Mouse (Mus musculus) embryonic facial prominence, embryonic 10.5 days (tissue): ENCODE measurements around the gene Lrrc32. TPM values are rescaled to one million over a fixed set of nuclear protein-coding genes. Genes with fewer than 3 reads are reported as not detected.

ENCODE experiments used
- DNase-seq: peaks from one replicate; pipeline ENCODE4 v3.0.0-alpha.2; 2017; ENCODE audit warnings: low spot score
- H3K27ac ChIP-seq: fragments of 300-500 bp; sonication (generic); replicated peaks from 2 replicates; pipeline ENCODE4 v1.5.1; 2016; ENCODE audit warnings: mild to moderate bottlenecking
- H3K27me3 ChIP-seq: fragments of 300-500 bp; sonication (generic); replicated peaks from 2 replicates; pipeline ENCODE4 v1.6.1; 2016; ENCODE audit warnings: low read depth, mild to moderate bottlenecking; ENCODE audit not compliant: poor library complexity, severe bottlenecking
- H3K36me3 ChIP-seq: fragments of 300-500 bp; sonication (generic); replicated peaks from 2 replicates; pipeline ENCODE4 v1.6.1; 2016; ENCODE audit warnings: mild to moderate bottlenecking, moderate library complexity
- H3K4me1 ChIP-seq: fragments of 300-500 bp; sonication (generic); 2 replicates; pipeline ENCODE4 v1.6.1; 2016
- H3K4me3 ChIP-seq: fragments of 300-500 bp; sonication (generic); 2 replicates; pipeline ENCODE4 v1.5.1; 2016; ENCODE audit warnings: mild to moderate bottlenecking, moderate library complexity
- H3K9me3 ChIP-seq: fragments of 300-500 bp; sonication (generic); 2 replicates; pipeline ENCODE4 v1.6.1; 2016; ENCODE audit warnings: mild to moderate bottlenecking
- WGBS: fragments of 180-500 bp; shearing (Covaris S2); methylation state at CpG from one replicate; pipeline ENCODE4 v1.1.7; 2016; 5-methylcytosine and 5-hydroxymethylcytosine counted together
- polyA plus RNA-seq: library from polyadenylated mRNA; unstranded; fragments of >200 nt; fragmentation: Nextera tagmentation; extraction: Ambion mirVana; gene quantifications from 2 replicates; pipeline ENCODE4 v1.2.1, GENCODE M21; 2016

The Lrrc32 gene
- polyA plus RNA-seq, 1 experiment from 2014 or later = 3.7 TPM

- no peak for DNase-seq
- no peak overlapping the region for H3K27ac ChIP-seq
- H3K9me3 ChIP-seq = no peaks in the 10 kb centered on the region
- no peaks in the 10 kb centered on the region for H3K36me3 ChIP-seq
- peaks cover 35% of the 10 kb centered on the region for H3K4me1 ChIP-seq
- H3K4me3 ChIP-seq = no peak overlapping the region
- 86% methylated on average over 3 of the region's 3 CpGs for WGBS
- no peaks in the 10 kb centered on the region for H3K27me3 ChIP-seq
Observed at GRCm38 (mm10) chr7:98544556-98544955, 55.5 kb downstream of the Lrrc32 start.

- H3K9me3 ChIP-seq = no peaks in the 10 kb centered on the region
- H3K27me3 ChIP-seq = no peaks in the 10 kb centered on the region
- H3K4me3 ChIP-seq = no peak overlapping the region
- WGBS = 44% methylated on average over 3 of the region's 3 CpGs
- no peaks in the 10 kb centered on the region for H3K36me3 ChIP-seq
- no peak overlapping the region for H3K27ac ChIP-seq
- H3K4me1 ChIP-seq = peaks cover 22% of the 10 kb centered on the region
- DNase-seq = no peak
Observed at GRCm38 (mm10) chr7:98548839-98549238, 59.8 kb downstream of the Lrrc32 start.

GRCm38 (mm10) chr7:98550596-98550995, 61.5 kb downstream of the Lrrc32 start:
- no peak for DNase-seq
- Histone ChIP-seq H3K36me3 (no peaks in the 10 kb centered on the region), H3K9me3 (no peaks in the 10 kb centered on the region), H3K4me3 (no peak overlapping the region), H3K27me3 (no peaks in the 10 kb centered on the region), H3K4me1 (peaks cover 13% of the 10 kb centered on the region), H3K27ac (no peak overlapping the region)
- 51% methylated on average over 2 of the region's 2 CpGs for WGBS

DNA sequence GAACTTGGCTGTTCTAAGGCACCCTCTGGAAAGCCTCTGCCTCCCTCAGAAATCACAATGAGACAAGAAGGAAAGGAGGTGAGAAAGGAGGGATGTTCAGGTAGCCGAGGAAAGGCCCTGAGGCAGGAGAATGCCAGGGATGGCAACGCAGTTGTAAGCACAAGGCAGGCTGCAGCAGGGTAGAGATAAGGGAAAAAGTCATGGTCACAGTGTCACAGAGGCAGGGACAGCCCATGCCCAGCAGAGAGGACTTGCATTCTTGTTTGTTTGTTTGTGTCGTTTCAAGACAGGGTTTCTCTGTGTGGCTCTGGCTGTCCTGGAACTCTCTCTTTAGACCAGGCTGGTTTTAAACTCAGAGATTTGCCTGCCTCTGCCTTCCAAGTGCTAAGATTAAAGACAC, 62.0 kb downstream of the Lrrc32 start:
- Histone ChIP-seq H3K27me3 (no peaks in the 10 kb centered on the region), H3K4me1 (peaks cover 13% of the 10 kb centered on the region), H3K36me3 (no peaks in the 10 kb centered on the region), H3K27ac (no peak overlapping the region), H3K4me3 (no peak overlapping the region), H3K9me3 (no peaks in the 10 kb centered on the region)
- no peak for DNase-seq
- 71% methylated on average over 3 of the region's 3 CpGs for WGBS

Other genes with a start within 250 kb of the Lrrc32 start
- 18.0 and 21.3 TPM in 2 replicates for gene Acer3, start 168.1 kb upstream of the Lrrc32 start, polyA plus RNA-seq
- gene Tsku, start 128.0 kb upstream of the Lrrc32 start, polyA plus RNA-seq = 9.7 and 10.9 TPM in 2 replicates
- gene Gucy2d, start 48.9 kb upstream of the Lrrc32 start, polyA plus RNA-seq = not detected in 2 replicates
- gene Emsy, start 167.5 kb downstream of the Lrrc32 start, polyA plus RNA-seq = 46.3 and 47.6 TPM in 2 replicates
- gene Thap12, start 213.8 kb downstream of the Lrrc32 start, polyA plus RNA-seq = 56.8 and 57.5 TPM in 2 replicates